Mouse (Mus musculus) forebrain, postnatal 0 days (tissue): ENCODE data around the gene Ubtd1. TPM values are rescaled to one million over a fixed set of nuclear protein-coding genes. Genes with fewer than 3 reads are reported as not detected.

Experiments used
- ATAC-seq: fragments of 200-750 bp; cut with Nextera tagmentation; 2 replicates; pipeline ENCODE4 v1.8.0; 2017; ENCODE audit warnings: mild to moderate bottlenecking, moderate library complexity
- DNase-seq: peaks from one replicate; pipeline ENCODE4 v3.0.0-alpha.2; 2015
- H3K27ac ChIP-seq: fragments of 300-500 bp; sonication (generic); 2 replicates; pipeline ENCODE4 v1.5.1; 2014; ENCODE audit warnings: low read depth, mild to moderate bottlenecking, antibody characterized with exemption, low read length, moderate library complexity, mixed read lengths
- H3K27me3 ChIP-seq: fragments of 300-500 bp; sonication (generic); 2 replicates; pipeline ENCODE4 v1.6.1; 2014; ENCODE audit warnings: mild to moderate bottlenecking, low read length, mixed read lengths; ENCODE audit not compliant: insufficient read depth
- H3K36me3 ChIP-seq: fragments of 300-500 bp; sonication (generic); 2 replicates; pipeline ENCODE4 v1.6.1; 2014; ENCODE audit warnings: mild to moderate bottlenecking, moderate library complexity; ENCODE audit not compliant: insufficient read depth
- H3K4me1 ChIP-seq: fragments of 300-500 bp; sonication (generic); 2 replicates; pipeline ENCODE4 v1.6.1; 2014; ENCODE audit warnings: antibody characterized with exemption; ENCODE audit not compliant: insufficient read depth
- H3K4me2 ChIP-seq: fragments of 300-500 bp; sonication (generic); 2 replicates; pipeline ENCODE4 v1.6.1; 2014; ENCODE audit warnings: low read depth, mild to moderate bottlenecking, moderate library complexity
- H3K4me3 ChIP-seq: fragments of 300-500 bp; sonication (generic); 2 replicates; pipeline ENCODE4 v1.5.1; 2014; ENCODE audit warnings: low read depth, low read length, mixed read lengths
- H3K9ac ChIP-seq: fragments of 300-500 bp; sonication (generic); 2 replicates; pipeline ENCODE4 v1.6.1; 2014; ENCODE audit warnings: mild to moderate bottlenecking
- H3K9me3 ChIP-seq: fragments of 300-500 bp; sonication (generic); 2 replicates; pipeline ENCODE4 v1.6.1; 2016; ENCODE audit warnings: low read length
- CTCF ChIP-seq: sonication (generic); IDR thresholded peaks from 2 replicates; pipeline ENCODE4 v1.5.1; 2016; ENCODE audit warnings: antibody characterized with exemption, control low read depth, low read depth
- WGBS: fragments of 180-500 bp; shearing (Covaris S2); extraction: QIAGEN DNeasy Blood & Tissue Kit; methylation state at CpG from one replicate; pipeline ENCODE4 v1.1.7; 2014; 5-methylcytosine and 5-hydroxymethylcytosine counted together
- polyA plus RNA-seq: library from polyadenylated mRNA; unstranded; fragments of >200 nt; fragmentation: Nextera tagmentation; extraction: Ambion mirVana; gene quantifications from 2 replicates; pipeline ENCODE4 v1.2.1, GENCODE M21; 2015
- total RNA-seq: library from RNA; depleted of rRNA; stranded (reverse); fragments of >200 nt; gene quantifications from 2 replicates; pipeline ENCODE4 v1.2.3, GENCODE M21; 2014

The Ubtd1 gene
- total and polyA plus RNA-seq, 2 experiments from 2014 or later: 12.2 to 22.2 TPM

- peak; percentile 45; the same call in 1 of the 2 replicates for ATAC-seq
Observed at GRCm38 (mm10) chr19:42017399-42018247, 36.1 kb downstream of the Ubtd1 start.

GRCm38 (mm10) chr19:42019011-42019522 is 37.5 kb downstream of the Ubtd1 start:
- ATAC-seq: no peak
- H3K27ac ChIP-seq: no peak overlapping the region
- H3K4me3 ChIP-seq: no peak overlapping the region
- no peak overlapping the region for H3K9ac ChIP-seq
- TF ChIP-seq CTCF: no peak
- no peaks in the 10 kb centered on the region for H3K27me3 ChIP-seq
- no peaks in the 10 kb centered on the region for H3K9me3 ChIP-seq
- H3K4me2 ChIP-seq: no peak overlapping the region
- H3K4me1 ChIP-seq: no peaks in the 10 kb centered on the region
- no peak for DNase-seq
- H3K36me3 ChIP-seq: no peaks in the 10 kb centered on the region
- 38% methylated on average over 4 of the region's 4 CpGs for WGBS

More at GRCm38 (mm10) chr19:42017399-42018247, 36.1 kb downstream of the Ubtd1 start:
- no peaks in the 10 kb centered on the region for H3K4me1 ChIP-seq
- H3K27me3 ChIP-seq: no peaks in the 10 kb centered on the region
- no peaks in the 10 kb centered on the region for H3K9me3 ChIP-seq
- H3K4me2 ChIP-seq: no peak overlapping the region
- H3K36me3 ChIP-seq: no peaks in the 10 kb centered on the region
- no peak overlapping the region for H3K9ac ChIP-seq
- 69% methylated on average over 8 of the region's 8 CpGs for WGBS
- no peak overlapping the region for H3K4me3 ChIP-seq
- H3K27ac ChIP-seq: 0 out of 2 replicates have a peak overlapping the region, but pooled peaks have one; percentile 0
- TF ChIP-seq CTCF: no peak
- peak; percentile 38 for DNase-seq

- no peak overlapping the region for H3K4me3 ChIP-seq
- H3K27me3 ChIP-seq: no peaks in the 10 kb centered on the region
Observed at GRCm38 (mm10) chr19:42021681-42022541, 40.3 kb downstream of the Ubtd1 start.

GRCm38 (mm10) chr19:42022542-42022848 is 40.9 kb downstream of the Ubtd1 start:
- no peaks in the 10 kb centered on the region for H3K36me3 ChIP-seq
- H3K4me3 ChIP-seq: no peak overlapping the region
- H3K4me1 ChIP-seq: no peaks in the 10 kb centered on the region
- no peaks in the 10 kb centered on the region for H3K9me3 ChIP-seq
- no peak for TF ChIP-seq CTCF
- ATAC-seq: no peak
- no peak overlapping the region for H3K4me2 ChIP-seq
- 81% methylated on average over 2 of the region's 2 CpGs for WGBS
- DNase-seq: no peak
- no peak overlapping the region for H3K9ac ChIP-seq
- no peaks in the 10 kb centered on the region for H3K27me3 ChIP-seq
- no peak overlapping the region for H3K27ac ChIP-seq

More at GRCm38 (mm10) chr19:42021681-42022541, 40.3 kb downstream of the Ubtd1 start:
- Histone ChIP-seq H3K4me2 (no peak overlapping the region), H3K36me3 (no peaks in the 10 kb centered on the region), H3K9me3 (no peaks in the 10 kb centered on the region), H3K27ac (no peak overlapping the region), H3K4me1 (no peaks in the 10 kb centered on the region), H3K9ac (no peak overlapping the region)
- WGBS: 78% methylated on average over 10 of the region's 10 CpGs
- no peak for ATAC-seq
- no peak for TF ChIP-seq CTCF
- no peak for DNase-seq

- H3K4me2 ChIP-seq: no peak overlapping the region
- H3K27ac ChIP-seq: no peak overlapping the region
- ATAC-seq: peak; percentile 82
- H3K4me1 ChIP-seq: no peaks in the 10 kb centered on the region
- no peak overlapping the region for H3K4me3 ChIP-seq
- WGBS: 5% methylated on average over 5 of the region's 5 CpGs
- no peaks in the 10 kb centered on the region for H3K9me3 ChIP-seq
- H3K36me3 ChIP-seq: no peaks in the 10 kb centered on the region
- no peak overlapping the region for H3K9ac ChIP-seq
- peak; percentile 77 for DNase-seq
- H3K27me3 ChIP-seq: no peaks in the 10 kb centered on the region
- TF ChIP-seq CTCF: peak; percentile 94
Observed at GRCm38 (mm10) chr19:42026158-42026557, 44.6 kb downstream of the Ubtd1 start.

GRCm38 (mm10) chr19:42031112-42031511 is 49.5 kb downstream of the Ubtd1 start:
- Histone ChIP-seq H3K9me3 (no peaks in the 10 kb centered on the region), H3K36me3 (no peaks in the 10 kb centered on the region), H3K27me3 (no peaks in the 10 kb centered on the region), H3K4me3 (no peak overlapping the region), H3K9ac (no peak overlapping the region), H3K27ac (no peak overlapping the region), H3K4me2 (no peak overlapping the region), H3K4me1 (no peaks in the 10 kb centered on the region)
- TF ChIP-seq CTCF: no peak
- no peak for DNase-seq
- no peak for ATAC-seq
- WGBS: 80% methylated on average over 5 of the region's 5 CpGs
